Mouse (Mus musculus) erythroblast, embryonic 14.5 days (primary cell): ENCODE results near the gene Prkrip1.

ENCODE experiments used
- GATA1 ChIP-seq: IDR thresholded peaks from 2 replicates; pipeline ENCODE4 v1.6.1; 2012; ENCODE audit warnings: low read length, inconsistent platforms, mixed read lengths
- TAL1 ChIP-seq: IDR thresholded peaks from 3 replicates; pipeline ENCODE4 v1.6.1; 2012; ENCODE audit warnings: low read length, inconsistent platforms, mixed read lengths

DNA sequence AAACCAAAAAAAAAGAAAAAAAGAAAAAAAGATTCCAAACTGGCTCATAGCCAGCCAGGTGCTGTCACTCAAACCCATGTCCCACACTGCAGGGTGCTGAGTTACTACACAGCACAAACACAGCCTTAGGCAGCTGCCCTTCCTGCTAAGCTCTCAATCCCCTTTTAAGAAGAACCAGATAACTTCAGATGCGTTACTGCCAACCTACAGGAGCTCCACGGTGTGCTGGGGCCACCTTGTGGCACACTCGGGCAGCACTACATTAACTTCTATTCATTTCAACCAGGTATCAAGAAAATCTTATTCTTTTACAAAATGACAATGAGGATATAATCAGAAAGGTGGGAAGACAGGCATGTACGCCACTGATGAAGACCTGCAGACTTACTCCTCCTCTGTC is 12.0 kb downstream of the Prkrip1 start:
- TF ChIP-seq GATA1 (no peak), TAL1 (no peak)
